Mouse (Mus musculus) urinary bladder, adult 18-20 months (tissue): ENCODE results near the gene Ltv1.
"Not testable (repeated sequence)": the region's sequence is repeated elsewhere in the genome, so short reads cannot be mapped to it uniquely, and the experiment has no call there.

Experiments
- DNase-seq, 2 experiments: peaks; one replicate each; pipeline ENCODE4 v3.0.0; 2022; ENCODE audit warnings: low spot score in 2 of 2, mixed read lengths in 2 of 2

Ltv1 gene

DNA sequence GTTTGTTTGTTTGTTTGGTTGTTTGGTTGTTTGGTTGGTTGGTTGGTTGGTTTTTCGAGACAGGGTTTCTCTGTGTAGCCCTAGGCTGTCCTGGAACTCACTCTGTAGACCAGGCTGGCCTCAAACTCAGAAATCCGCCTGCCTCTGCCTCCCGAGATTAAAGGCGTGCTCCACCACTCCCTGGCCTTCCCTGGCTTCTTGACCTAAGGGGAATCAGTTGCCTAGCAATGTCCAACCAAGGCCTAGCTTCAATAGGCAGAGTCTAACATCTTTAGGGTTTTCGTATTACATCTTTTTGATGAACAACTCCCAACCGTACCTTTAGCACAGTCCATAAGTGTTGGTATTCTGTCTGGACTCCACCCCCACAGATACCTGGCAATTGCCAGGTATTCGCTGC lies 528 bp upstream of the Ltv1 start:
- not testable (repeated sequence) for DNase-seq

- DNase-seq, result no peak
Observed at GRCm38 (mm10) chr10:13189881-13190280, 3.1 kb downstream of the Ltv1 start.

GRCm38 (mm10) chr10:13186754-13187153 lies 6.2 kb downstream of the Ltv1 start:
- no peak for DNase-seq

DNA sequence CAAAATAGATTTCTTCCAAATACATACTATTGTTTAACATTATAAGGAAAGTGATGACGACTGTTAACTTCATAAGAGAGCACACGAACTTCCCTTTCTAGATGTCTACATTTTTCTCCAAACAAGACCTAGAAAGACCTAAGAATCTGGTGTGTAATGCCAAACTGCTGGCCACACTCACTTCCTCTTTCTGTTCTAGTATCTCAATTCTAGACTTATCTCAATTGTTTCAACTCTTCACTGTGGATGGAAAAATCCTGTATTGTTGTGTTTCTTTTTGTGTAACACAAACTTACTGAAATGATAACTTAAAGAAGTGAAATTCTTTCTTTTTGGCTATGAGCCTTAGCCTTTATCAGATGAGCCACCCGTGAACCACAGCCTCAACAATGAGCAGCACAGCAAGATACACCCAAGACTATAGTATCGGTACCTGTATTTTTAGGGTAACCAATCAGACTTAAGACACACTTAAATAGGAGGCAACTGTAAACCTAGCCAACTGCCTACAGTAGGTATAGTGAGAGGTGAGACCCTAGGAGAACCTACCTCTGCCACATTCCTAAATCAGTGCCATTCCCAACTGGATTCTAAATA lies 8.7 kb downstream of the Ltv1 start:
- no peak for DNase-seq

DNA sequence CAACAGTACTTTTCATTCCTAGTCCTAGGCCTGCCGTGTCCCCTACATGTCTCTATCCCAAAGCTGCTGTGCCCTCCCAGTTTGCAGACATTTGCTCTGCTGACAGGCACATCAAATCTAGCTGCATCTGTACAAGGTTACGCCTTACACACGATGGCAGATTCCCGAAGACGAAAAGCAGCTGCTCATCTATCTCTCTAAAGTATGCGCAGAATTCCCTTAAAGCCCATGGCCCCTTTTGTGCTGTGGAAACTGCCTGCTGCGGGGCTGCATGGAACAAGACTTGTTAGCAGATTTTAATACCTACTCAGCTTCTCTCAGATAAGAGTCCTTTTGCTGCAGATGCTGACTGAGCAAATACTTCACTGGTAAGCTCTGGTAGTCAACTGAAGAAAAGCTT lies 12.8 kb downstream of the Ltv1 start:
- no peak for DNase-seq

GRCm38 (mm10) chr10:13177973-13178624 lies 14.9 kb downstream of the Ltv1 start, which contains the start of gene Zc2hc1b:
Gene Zc2hc1b, minus strand, starts transcription at chr10:13178023.
- no peak for DNase-seq

- DNase-seq, result no peak
Observed at GRCm38 (mm10) chr10:13175866-13176265, 17.1 kb downstream of the Ltv1 start.

- no peak for DNase-seq
Observed at GRCm38 (mm10) chr10:13172798-13173221, 20.2 kb downstream of the Ltv1 start.

DNA sequence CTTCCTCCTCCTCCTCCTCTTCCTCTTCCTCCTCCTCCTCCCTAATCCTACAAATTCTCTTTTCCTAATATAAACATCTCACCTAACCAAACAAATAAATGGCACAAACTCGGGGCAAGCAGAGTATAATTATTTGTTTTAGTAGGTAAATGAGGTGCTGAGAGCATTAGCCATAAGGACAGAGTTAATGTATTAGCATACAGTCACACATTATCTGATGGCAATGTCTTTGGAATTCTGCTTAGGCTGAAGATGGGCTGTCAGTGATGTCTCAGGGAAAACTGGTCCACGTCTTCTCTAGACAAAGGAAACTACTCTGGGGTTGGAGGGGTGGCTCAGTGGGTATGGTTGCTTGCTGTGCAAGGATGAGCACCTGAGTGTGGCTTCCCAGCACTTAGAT lies 21.5 kb downstream of the Ltv1 start:
- no peak for DNase-seq

GRCm38 (mm10) chr10:13170739-13171448 lies 22.1 kb downstream of the Ltv1 start:
- no peak for DNase-seq

- no peak for DNase-seq
Observed at GRCm38 (mm10) chr10:13168461-13168860, 24.5 kb downstream of the Ltv1 start.

GRCm38 (mm10) chr10:13162031-13162430 lies 30.9 kb downstream of the Ltv1 start:
- DNase-seq, result no peak

DNA sequence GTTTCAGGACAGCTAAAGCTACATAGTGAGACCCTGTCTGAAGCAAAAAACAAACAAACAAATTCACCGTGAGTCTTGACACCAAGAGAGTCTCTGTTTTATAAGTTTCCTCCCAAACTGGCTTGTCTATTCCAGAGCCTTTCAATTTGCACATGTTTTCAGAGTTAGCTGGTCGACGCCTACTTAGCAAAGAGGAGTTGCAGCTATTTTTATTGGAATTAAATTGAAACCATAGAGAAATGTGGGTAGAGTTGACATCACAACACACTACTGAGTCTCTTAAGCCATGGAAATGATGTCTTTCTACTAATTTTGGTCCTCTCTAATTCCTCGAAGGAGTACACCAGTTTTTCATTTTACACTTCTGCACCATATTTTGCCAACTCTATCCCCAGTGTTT lies 32.1 kb downstream of the Ltv1 start:
- DNase-seq, result no peak

GRCm38 (mm10) chr10:13155377-13155776 lies 37.6 kb downstream of the Ltv1 start:
- DNase-seq, result no peak

DNA sequence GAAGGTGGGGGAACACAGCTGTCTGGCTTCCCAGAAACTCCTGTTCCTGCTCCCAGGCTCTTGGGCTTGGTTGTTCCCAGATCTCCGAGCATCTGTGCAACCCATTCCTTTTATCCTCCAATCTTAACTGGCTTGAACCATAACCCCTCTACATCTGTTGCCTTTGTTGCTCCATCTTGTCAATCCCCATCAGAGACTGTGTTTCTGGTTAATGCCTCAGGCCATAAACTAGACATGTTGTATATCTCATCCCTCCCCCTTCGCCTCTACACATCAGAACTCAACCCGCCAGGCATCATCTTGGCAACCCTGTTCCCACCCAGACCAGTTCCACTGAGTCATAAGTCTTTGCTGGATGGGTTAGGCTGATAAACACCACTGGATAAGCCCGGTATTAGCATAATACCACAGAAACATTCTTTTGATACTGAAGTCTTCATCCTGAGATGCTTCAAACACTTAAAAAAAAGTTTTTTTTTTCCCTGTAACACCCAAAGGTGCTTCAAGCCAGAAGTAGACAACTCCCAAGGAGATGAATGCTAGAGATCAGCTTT lies 40.1 kb downstream of the Ltv1 start:
- DNase-seq, result no peak

- no peak for DNase-seq
Observed at GRCm38 (mm10) chr10:13151353-13151752, 41.6 kb downstream of the Ltv1 start.

DNA sequence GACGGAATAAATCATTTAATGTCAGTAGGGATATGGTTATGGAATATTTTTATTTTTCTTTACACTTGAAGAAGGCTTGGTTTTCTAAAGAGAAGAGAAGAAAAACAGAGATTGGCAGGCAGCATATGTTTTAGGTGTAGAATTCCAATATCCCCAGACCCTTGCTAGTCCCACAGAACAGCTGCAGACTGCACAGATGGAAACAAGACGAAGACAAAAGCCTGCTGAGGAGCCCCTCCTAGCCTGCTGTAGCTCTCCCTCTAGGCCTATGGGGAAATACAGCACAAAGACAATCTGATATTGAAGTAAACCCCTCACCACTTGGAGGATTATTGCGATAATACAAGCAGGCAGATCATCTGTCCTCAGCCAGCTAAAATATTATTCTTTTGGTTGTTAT lies 42.5 kb downstream of the Ltv1 start:
- no peak for DNase-seq

DNA sequence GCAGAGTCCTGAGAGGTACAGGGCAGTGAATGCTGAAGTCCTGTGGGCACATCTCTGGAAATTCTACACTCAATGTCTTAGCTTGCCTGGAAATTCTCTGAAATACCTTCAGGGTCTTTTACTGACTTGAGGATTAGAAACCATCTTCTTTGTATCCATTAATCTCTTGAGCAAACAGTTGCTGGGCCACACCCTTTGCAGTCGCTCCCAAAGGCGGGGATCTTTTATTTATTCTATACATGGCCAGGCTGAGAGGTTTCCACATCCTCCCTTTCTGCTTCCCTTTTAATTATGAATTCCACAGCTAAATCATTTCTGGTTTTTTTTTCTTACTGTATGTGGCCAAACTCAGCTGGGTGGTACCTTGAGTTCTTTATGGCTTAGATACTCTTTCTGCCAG lies 52.5 kb downstream of the Ltv1 start:
- no peak for DNase-seq

- DNase-seq, result no peak
Observed at GRCm38 (mm10) chr10:13137906-13138305, 55.1 kb downstream of the Ltv1 start.

DNA sequence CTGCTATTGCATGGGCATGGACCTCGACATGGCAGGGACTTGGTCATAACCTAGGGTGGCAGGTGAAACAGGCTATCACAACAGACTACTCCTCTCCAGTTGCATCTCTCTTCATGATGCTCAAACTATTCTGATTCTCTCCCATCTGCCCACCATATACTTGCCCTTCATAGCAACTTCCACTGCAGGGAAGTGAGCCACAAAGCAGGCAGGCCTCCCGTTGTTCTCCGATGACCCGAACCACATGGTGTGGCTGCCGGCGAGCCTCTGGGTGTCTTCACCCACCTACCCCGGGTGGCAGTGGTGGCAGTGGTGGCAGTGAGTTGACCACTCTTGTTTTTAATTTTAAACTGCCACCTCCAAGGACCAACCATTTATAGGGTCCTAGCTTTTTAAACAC lies 57.2 kb downstream of the Ltv1 start:
- no peak for DNase-seq

DNA sequence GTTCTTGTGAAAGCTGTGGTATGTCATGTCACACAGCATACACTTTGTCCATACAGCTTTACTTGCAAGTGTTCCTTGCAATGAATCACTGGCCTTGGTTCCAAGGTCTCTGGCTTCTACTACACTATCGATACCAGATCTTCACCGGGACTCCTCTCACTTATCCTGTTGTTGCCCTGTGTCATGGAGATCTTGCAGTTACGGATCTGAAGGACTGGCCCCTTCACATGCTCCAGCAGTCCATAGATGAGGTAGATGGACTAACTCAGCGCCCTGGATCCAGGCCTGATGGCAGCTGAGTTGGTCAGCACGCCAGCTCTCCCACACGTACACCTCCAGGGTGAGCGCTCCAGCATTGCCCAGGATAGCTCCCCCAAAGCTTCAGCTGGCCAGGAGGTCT lies 57.7 kb downstream of the Ltv1 start:
- DNase-seq, result no peak

GRCm38 (mm10) chr10:13133850-13134249 lies 59.1 kb downstream of the Ltv1 start:
- no peak for DNase-seq
